ENCODE assay signal across 8 mouse cellular contexts in genomic region chr9:13195268-13195667, GRCm38 (mm10). TPM values are rescaled to one million over a fixed set of nuclear protein-coding genes. Genes with fewer than 3 reads are reported as not detected.
A peak's percentile ranks its signal among the peaks of the same experiment; 100 is the strongest.
DNase-seq lines count a peak whose midpoint lies in the region; ATAC-seq and TF ChIP-seq lines count a peak whose summit lies in the region.

No protein-coding gene starts in this region.

- H3K4me3 ChIP-seq in midbrain, embryonic 16.5 days (ENCODE audit: low read depth, low read length) = no peak overlapping the region

- in situ Hi-C loops in Patski (cut with MboI; ENCODE audit: low pct_unique_long_range_greater_than_20kb) = no loop called here

- TF ChIP-seq CTCF in Patski (IDR thresholded peaks at IDR 0.05) = peak; percentile 48

- POLR2A ChIA-PET in Patski (lab: Charles Lee) = no interaction called here

- no peak overlapping the region for H3K4me2 ChIP-seq in midbrain, embryonic 16.5 days (ENCODE audit: low read length)

- CTCF ChIA-PET in Patski (lab: Charles Lee) = interaction anchor here (1.0 to 1.3 kb wide), 3 partner anchors 8 to 16 kb away, joined by 3 to 8 read pairs (median 5); no protein-coding TSS in a partner anchor

- peak; percentile 83 for ATAC-seq in Patski
- ATAC-seq in midbrain, embryonic 16.5 days = peak; percentile 83

- H3K4me1 ChIP-seq in midbrain, embryonic 16.5 days (ENCODE audit: control insufficient read depth, insufficient read depth, low read length) = no peaks in the 10 kb centered on the region

- no peak overlapping the region for H3K27ac ChIP-seq in midbrain, embryonic 16.5 days (ENCODE audit: low read length)

- H3K9ac ChIP-seq in midbrain, embryonic 16.5 days (ENCODE audit: low read depth, low read length) = no peak overlapping the region

- DNase-seq in kidney, adult 9 months = peak; percentile 41
- DNase-seq in kidney, postnatal 25 days = no peak
- DNase-seq in B cell, adult 2 months = peak; percentile 6 to 7
- peak; percentile 10 for DNase-seq in Patski (ENCODE audit: low read depth, low spot score)
- peak; percentile 5 for DNase-seq in heart, postnatal 4 days
- no peak for DNase-seq in frontal cortex, postnatal 10 days (ENCODE audit: low spot score in 2 of 2)
- DNase-seq in spleen, adult 18-20 months = no peak

- under 1% methylated on average over 4 of the region's 4 CpGs for WGBS in midbrain, embryonic 16.5 days

- H3K9me3 ChIP-seq in midbrain, embryonic 16.5 days (replicated peaks; ENCODE audit: control insufficient read depth, low read length, poor library complexity, severe bottlenecking) = no peaks in the 10 kb centered on the region

- no peaks in the 10 kb centered on the region for H3K36me3 ChIP-seq in midbrain, embryonic 16.5 days (ENCODE audit: control insufficient read depth, insufficient read depth, low read length)

- H3K27me3 ChIP-seq in Patski = peaks cover 12% of the 10 kb centered on the region
- no peaks in the 10 kb centered on the region for H3K27me3 ChIP-seq in midbrain, embryonic 16.5 days (ENCODE audit: control insufficient read depth, insufficient read depth, low read depth, low read length)

RNA-seq across cellular contexts. Expression of gene Jrkl, which starts 50.4 kb away (rescaled TPM):
- 8.8 TPM for polyA plus RNA-seq in Patski (2021)
- 1 to 10 TPM; 7.9 to 8.6 TPM for total RNA-seq in heart, postnatal 4 days (2021)
- polyA plus RNA-seq in midbrain, embryonic 16.5 days (2015; fragmentation: Nextera tagmentation; extraction: Ambion mirVana) = 11.0 and 13.6 TPM in 2 replicates

RNA-seq across cellular contexts. Expression of gene Ccdc82, which starts 51.5 kb away (rescaled TPM):
- polyA plus RNA-seq in Patski (2021) = 11.8 TPM
- 10 to 100 TPM; 13.0 to 13.5 TPM for total RNA-seq in heart, postnatal 4 days (2021)
- 15.0 and 15.1 TPM in 2 replicates for polyA plus RNA-seq in midbrain, embryonic 16.5 days (2015; fragmentation: Nextera tagmentation; extraction: Ambion mirVana)

Comparison
In these comparisons a context has a peak if more than half of its experiments do, and no peak if none do; other contexts are left out.
1. DNase-seq: peak in kidney, adult 9 months (single experiment), B cell, adult 2 months (2 of 2), Patski (single experiment) and heart, postnatal 4 days (single experiment); none in kidney, postnatal 25 days (0 of 2), frontal cortex, postnatal 10 days (0 of 2) and spleen, adult 18-20 months (0 of 2).